Mouse (Mus musculus): ENCODE results near the gene Tmem144. TPM values are rescaled to one million over a fixed set of nuclear protein-coding genes. Genes with fewer than 3 reads are reported as not detected.

Gene Tmem144
- 1.6 and 1.8 TPM in 2 replicates for polyA plus RNA-seq (2015; fragmentation: Nextera tagmentation; extraction: Ambion mirVana)

DNA sequence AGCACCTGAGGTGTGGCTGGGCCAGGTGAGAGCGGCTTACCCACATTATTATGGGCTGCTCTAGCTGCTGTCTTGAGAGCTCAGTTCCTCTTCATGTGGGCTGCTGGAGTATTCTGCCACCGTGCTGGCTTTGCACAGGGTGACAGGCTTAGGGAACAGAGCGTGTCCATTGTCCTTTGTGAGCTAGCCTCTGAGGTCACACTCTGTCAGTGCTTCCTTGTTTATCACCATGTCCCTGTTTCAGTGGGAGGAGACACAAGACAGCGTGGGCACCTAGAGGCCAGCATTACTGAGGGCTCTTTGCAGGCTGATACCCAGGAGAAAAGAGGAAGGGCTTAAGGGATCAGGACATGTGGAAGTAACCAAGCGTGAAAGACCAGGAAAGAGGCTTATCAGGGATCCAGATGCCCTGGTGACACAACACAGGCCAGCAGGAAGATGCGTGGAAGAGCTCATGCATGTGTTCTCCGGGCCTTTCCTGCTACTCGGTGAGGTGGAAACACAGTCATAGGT, at the start of gene Tmem144:
Gene Tmem144, minus strand, starts transcription at position 120 of the 513 bp plus-strand sequence.
- Histone ChIP-seq H3K4me2 (replicated peaks) (no peak within 1 kb of the TSS), H3K4me3 (no peak within 1 kb of the TSS), H3K27ac (replicated peaks) (no peak within 1 kb of the TSS), H3K27me3 (no peaks in the 10 kb centered on the region), H3K36me3 (no peaks in the 10 kb centered on the region), H3K9me3 (no peaks in the 10 kb centered on the region), H3K4me1 (0 out of 2 replicates have a peak, but pooled peaks cover under 1% of the 10 kb centered on the region), H3K9ac (replicated peaks) (no peak within 1 kb of the TSS)
- ATAC-seq (replicated peaks): no peak
- WGBS: 46% methylated on average over 8 of the region's 8 CpGs

DNA sequence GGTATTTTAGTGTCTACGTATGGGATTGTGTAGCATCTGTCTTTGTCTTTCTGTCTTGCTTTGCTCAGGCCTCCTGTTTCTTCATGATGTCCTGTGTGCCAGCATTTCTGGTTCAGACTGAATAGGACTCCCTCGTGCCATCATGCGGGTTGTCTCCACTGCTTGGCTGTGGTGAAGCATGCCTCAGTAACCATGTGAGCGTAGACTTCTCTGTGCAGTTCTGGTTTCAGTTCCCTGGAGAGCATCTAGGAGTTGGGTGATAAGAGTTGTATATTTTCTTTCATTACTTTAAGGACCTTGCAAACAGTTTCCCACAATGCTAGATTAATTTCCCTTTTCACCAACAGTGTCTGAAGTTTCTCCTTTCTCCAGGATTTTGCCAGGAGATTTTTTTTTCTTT, 49.2 kb upstream of the Tmem144 start:
- ATAC-seq (replicated peaks): no peak
- no peak overlapping the region for H3K27ac ChIP-seq (replicated peaks)
- no peak overlapping the region for H3K4me3 ChIP-seq
- H3K36me3 ChIP-seq: no peaks in the 10 kb centered on the region
- no peaks in the 10 kb centered on the region for H3K9me3 ChIP-seq
- no peaks in the 10 kb centered on the region for H3K4me1 ChIP-seq
- H3K9ac ChIP-seq (replicated peaks): no peak overlapping the region
- 93% methylated on average over 4 of the region's 4 CpGs for WGBS
- H3K4me2 ChIP-seq (replicated peaks): no peak overlapping the region
- H3K27me3 ChIP-seq: no peaks in the 10 kb centered on the region

DNA sequence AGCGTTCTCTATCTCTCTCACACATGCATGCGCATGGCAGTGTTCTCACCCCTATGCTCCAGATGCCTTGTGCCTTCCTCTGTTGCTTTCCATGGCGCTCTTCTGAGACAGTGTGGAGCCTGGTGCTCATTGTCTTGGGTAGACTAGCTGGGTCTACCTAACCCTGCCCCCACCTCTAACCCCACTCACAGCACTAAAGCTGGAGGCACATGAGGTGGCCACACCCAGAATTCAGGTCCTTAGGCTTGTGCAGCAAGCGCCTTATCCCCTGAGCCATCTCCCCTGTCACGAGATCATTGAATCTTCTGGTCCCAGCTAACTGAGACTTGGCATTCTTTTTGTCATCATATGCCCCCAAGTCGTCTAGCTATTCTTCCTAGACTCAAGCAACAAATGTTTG, 48.7 kb upstream of the Tmem144 start:
- no peak overlapping the region for H3K27ac ChIP-seq (replicated peaks)
- H3K4me3 ChIP-seq: no peak overlapping the region
- H3K27me3 ChIP-seq: no peaks in the 10 kb centered on the region
- ATAC-seq (replicated peaks): no peak
- no peak overlapping the region for H3K4me2 ChIP-seq (replicated peaks)
- no peaks in the 10 kb centered on the region for H3K9me3 ChIP-seq
- no peaks in the 10 kb centered on the region for H3K36me3 ChIP-seq
- 93% methylated on average over 6 of the region's 6 CpGs for WGBS
- no peak overlapping the region for H3K9ac ChIP-seq (replicated peaks)
- H3K4me1 ChIP-seq: no peaks in the 10 kb centered on the region

DNA sequence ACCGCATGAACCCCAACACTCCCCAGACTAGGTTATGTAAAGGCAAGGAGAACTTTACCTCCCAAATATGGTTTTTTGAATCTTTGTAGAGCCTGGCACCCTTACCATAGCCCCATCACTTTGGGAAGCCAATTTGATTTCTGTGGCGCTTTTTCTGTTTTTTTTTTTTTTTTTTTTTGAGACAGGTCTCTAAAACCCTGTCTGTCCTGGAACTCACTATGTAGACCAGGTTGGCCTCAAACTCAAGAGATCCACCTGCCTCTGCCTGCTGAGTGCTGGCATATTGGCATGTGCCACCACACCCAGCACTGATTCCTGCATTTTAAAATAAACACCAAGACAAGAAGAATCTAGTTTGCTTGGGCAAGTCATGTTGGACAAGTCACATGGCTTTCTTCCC, 47.9 kb upstream of the Tmem144 start:
- no peak for ATAC-seq (replicated peaks)
- no peak overlapping the region for H3K9ac ChIP-seq (replicated peaks)
- no peak overlapping the region for H3K4me2 ChIP-seq (replicated peaks)
- no peak overlapping the region for H3K4me3 ChIP-seq
- H3K27me3 ChIP-seq: no peaks in the 10 kb centered on the region
- H3K9me3 ChIP-seq: no peaks in the 10 kb centered on the region
- no peaks in the 10 kb centered on the region for H3K4me1 ChIP-seq
- 100% methylated on average over 2 of the region's 2 CpGs for WGBS
- H3K27ac ChIP-seq (replicated peaks): no peak overlapping the region
- H3K36me3 ChIP-seq: no peaks in the 10 kb centered on the region

DNA sequence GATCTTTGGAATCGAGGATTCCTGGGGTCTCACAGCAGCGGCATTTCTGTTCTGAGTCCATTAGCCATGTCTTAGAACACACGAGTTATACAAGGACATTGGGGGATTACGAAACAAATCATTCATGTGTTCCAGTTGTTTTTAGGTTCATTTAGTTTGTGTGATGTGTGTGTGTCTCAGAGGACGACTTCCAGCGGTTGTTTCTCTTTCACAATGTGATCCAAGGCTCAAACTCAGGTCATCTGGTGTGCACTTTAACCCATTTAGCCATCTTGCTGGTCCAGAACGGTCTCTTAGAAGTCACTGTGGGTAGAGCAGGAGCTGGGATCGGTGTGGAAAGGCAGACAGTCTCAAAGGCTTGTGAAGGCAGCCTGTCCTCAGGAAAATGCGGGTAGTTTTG, 47.3 kb upstream of the Tmem144 start:
- no peak overlapping the region for H3K27ac ChIP-seq (replicated peaks)

DNA sequence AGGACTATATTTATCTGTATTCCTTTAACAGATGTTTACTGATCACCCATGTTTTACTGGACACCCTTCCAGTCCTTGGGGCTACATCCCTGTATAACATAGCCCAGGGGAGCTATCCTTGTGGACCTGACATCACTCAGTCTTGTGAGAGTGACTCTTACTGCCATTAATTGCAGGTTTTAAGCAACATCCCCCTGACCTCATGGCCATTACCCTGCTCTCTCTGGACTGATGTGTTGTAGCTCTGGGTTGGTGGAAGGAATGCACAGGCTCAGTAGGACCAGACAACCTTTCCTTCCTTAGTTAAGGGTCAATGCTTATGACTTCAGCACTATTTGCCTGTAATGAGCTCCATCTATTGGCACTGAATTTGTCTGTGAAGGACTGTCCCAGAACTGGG, 45.9 kb upstream of the Tmem144 start:
- no peaks in the 10 kb centered on the region for H3K9me3 ChIP-seq
- no peaks in the 10 kb centered on the region for H3K36me3 ChIP-seq
- ATAC-seq (replicated peaks): no peak
- no peak overlapping the region for H3K4me3 ChIP-seq
- H3K27ac ChIP-seq (replicated peaks): no peak overlapping the region
- no peak overlapping the region for H3K9ac ChIP-seq (replicated peaks)
- H3K4me1 ChIP-seq: no peaks in the 10 kb centered on the region
- H3K4me2 ChIP-seq (replicated peaks): no peak overlapping the region
- H3K27me3 ChIP-seq: no peaks in the 10 kb centered on the region

More for the DNA sequence above, 47.3 kb upstream of the Tmem144 start:
- WGBS: 81% methylated on average over 9 of the region's 9 CpGs
- Histone ChIP-seq H3K4me2 (replicated peaks) (no peak overlapping the region), H3K9me3 (no peaks in the 10 kb centered on the region), H3K9ac (replicated peaks) (no peak overlapping the region), H3K36me3 (no peaks in the 10 kb centered on the region), H3K4me3 (no peak overlapping the region), H3K4me1 (no peaks in the 10 kb centered on the region), H3K27me3 (no peaks in the 10 kb centered on the region)
- no peak for ATAC-seq (replicated peaks)

DNA sequence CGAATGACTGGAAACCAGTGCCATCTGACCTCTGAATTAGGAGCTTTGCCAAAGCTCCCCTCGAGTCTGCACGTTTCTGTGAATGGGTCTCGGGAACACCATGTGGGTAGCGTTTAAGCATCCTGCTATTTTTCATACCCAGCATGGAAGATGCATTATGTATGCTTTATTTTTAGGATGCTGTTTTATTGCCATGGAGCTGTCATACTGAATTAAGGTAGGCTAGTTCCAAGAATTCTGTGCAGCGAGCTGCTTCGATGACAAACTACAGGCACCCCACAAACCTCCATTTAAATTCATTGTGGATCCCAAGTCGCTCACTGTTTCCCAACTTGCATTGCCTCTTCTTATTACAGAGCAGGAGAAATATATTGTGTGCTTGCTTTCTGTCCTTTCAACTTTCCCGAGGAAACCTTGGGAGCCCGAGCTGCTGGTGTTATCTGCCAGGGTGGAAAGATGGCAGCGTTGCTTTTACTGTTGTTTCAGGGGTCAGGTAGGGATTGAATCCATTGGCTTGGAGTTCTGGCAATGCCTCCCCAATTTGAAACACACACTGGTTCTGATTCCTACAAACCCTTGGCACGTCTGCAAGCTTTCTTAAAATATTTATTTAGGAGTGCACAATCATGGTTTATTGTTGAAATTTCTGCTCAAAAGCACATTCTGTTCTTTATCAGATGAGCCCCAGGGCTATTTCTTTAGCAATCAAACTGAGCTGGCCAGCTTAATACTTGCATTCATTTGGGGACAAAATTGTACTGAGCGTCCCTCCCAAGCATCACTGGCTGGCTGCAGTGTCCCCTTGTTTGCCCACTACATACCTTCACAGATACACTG, 45.2 kb upstream of the Tmem144 start:
- Histone ChIP-seq H3K4me3 (no peak overlapping the region), H3K4me2 (replicated peaks) (no peak overlapping the region), H3K27ac (replicated peaks) (peak overlapping the region; percentile 34; the same call in 1 of the 2 replicates), H3K9me3 (no peaks in the 10 kb centered on the region), H3K36me3 (no peaks in the 10 kb centered on the region), H3K27me3 (no peaks in the 10 kb centered on the region), H3K9ac (replicated peaks) (no peak overlapping the region), H3K4me1 (no peaks in the 10 kb centered on the region)
- no peak; the same call in 1 of the 2 replicates for ATAC-seq (replicated peaks)
- WGBS: 73% methylated on average over 13 of the region's 13 CpGs

DNA sequence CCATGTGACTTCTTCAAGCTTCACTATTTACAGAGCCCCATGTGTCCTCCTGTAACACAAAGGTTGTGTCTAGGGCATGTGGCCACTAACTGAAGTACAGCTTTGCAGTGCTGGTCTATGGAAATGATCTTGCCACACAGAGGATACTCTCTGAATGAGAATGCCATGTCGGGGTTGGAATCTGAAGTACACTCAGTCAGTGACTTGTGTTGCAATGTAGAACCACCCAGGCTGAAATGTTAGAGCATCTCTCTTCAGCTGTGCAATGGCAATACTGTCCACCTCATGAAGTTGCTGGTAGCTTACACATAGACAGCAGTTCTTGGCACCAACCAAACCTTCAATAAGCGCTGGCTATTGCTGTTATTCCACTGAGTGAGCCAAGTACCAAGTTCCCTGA, 35.4 kb upstream of the Tmem144 start:
- ATAC-seq (replicated peaks): no peak
- no peak overlapping the region for H3K9ac ChIP-seq (replicated peaks)
- no peak overlapping the region for H3K4me2 ChIP-seq (replicated peaks)
- no peaks in the 10 kb centered on the region for H3K9me3 ChIP-seq
- WGBS: 86% methylated on average over 2 of the region's 2 CpGs
- H3K36me3 ChIP-seq: no peaks in the 10 kb centered on the region
- H3K4me3 ChIP-seq: no peak overlapping the region
- H3K4me1 ChIP-seq: peaks cover 5% of the 10 kb centered on the region; the same call in 1 of the 2 replicates
- no peak overlapping the region for H3K27ac ChIP-seq (replicated peaks)
- no peaks in the 10 kb centered on the region for H3K27me3 ChIP-seq

DNA sequence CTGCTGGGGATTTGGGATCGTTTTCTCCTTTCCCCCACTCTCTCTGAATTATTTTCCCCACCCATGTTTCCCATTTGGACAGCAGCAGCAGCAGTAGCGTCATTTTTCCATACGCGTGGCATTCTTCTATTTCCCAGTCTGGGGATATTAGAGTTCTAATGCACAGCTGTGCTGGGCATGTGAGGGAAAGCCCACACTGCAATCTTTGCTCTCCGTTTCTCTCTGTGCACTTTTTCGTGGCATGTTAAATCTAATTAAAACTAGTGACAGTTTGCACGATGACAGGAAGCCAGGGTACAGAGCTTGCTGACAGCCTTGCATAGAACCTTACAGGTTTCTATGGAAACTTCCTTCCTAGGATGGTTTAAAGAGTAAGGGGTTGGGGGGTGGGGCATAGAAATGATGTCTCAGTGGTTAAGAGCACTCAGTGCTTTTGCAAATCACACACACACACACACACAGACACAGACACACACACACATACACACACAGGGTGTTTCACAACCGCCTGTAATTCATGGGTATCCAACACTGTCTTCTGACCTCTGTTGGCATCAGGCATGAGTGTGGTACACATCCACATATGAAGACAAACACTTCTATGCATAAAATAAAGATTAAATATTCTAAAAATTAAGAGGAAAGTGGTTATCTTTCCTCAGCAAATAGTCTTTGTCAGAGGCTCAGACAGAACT, 34.7 kb upstream of the Tmem144 start:
- peak overlapping the region; percentile 72 for H3K27ac ChIP-seq (replicated peaks)
- no peaks in the 10 kb centered on the region for H3K9me3 ChIP-seq
- no peak overlapping the region for H3K9ac ChIP-seq (replicated peaks)

DNA sequence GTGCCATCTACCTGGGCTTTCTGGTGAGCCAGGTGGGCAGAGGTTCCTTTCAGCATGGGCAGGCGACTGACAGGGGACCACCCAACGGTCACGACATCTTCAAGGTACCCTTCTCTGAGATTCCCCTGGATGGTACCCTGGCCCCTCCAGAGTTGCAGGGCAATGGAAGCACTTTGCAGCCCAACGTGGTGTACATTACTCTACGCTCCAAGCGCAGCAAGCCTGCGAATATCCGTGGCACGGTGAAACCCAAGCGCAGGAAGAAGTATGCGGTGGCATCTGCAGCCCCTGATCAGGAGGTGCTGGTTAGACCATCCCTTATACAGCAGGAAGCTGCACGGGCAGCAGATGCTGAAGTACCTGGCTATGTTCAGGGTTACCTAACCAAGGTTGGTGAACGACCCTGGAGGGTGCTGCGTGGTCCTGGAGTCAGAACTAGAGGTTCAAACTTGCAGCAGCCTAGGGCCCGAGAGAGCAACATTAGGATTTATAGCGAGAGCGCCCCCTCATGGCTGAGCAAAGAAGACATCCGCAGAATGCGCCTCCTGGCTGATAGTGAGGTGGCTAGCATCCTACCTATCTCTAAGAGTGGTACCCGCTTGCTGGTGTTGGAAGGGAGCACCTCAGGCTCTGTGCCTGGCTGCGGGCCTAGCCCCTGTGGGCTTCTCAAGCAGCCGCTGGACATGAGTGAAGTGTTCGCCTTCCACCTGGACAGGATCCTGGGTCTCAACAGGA, 34.0 kb upstream of the Tmem144 start:
- Histone ChIP-seq H3K4me2 (replicated peaks) (no peak overlapping the region), H3K4me3 (no peak overlapping the region)
- 92% methylated on average over 23 of the region's 23 CpGs for WGBS

More for the DNA sequence above, 34.7 kb upstream of the Tmem144 start:
- 64% methylated on average over 8 of the region's 8 CpGs for WGBS
- H3K4me1 ChIP-seq: peaks cover 5% of the 10 kb centered on the region; the same call in 1 of the 2 replicates
- ATAC-seq (replicated peaks): peak; percentile 69
- H3K4me2 ChIP-seq (replicated peaks): no peak overlapping the region
- no peaks in the 10 kb centered on the region for H3K36me3 ChIP-seq
- H3K4me3 ChIP-seq: no peak overlapping the region
- H3K27me3 ChIP-seq: no peaks in the 10 kb centered on the region

DNA sequence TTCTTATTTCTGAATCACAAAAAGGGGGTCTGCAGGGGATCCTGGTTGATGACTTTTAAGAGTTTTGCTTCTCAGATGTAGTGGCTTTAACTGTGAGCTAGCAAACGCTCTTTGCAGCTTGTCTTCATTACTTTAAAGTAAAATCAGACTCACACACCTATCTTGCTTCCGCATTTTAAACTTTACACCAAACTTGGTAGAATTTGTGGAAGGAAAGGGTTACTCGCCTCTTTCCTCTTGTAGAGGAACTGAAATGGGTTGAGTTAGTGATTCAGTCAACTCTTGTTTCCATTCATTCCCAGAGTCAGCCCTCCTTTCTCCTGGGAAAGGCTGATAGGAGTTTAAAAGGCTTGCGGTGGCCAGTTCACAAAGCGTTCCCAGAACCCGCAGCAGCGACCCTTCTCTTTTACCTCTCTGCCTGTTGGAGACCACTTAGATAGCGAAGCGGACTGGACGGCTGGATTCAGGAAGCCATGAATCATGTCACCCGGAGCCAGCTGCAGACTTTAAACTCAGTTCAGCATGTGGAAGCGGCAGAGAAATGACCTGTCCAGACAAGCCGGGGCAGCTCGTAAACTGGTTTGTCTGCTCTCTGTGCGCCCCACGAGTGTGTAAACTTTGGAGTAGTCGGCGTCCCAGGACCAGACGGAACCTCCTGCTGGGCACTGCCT, 33.2 kb upstream of the Tmem144 start:
- Histone ChIP-seq H3K36me3 (no peaks in the 10 kb centered on the region), H3K4me3 (no peak overlapping the region), H3K4me2 (replicated peaks) (no peak overlapping the region), H3K27me3 (no peaks in the 10 kb centered on the region), H3K9me3 (no peaks in the 10 kb centered on the region), H3K4me1 (peaks cover 5% of the 10 kb centered on the region; the same call in 1 of the 2 replicates), H3K9ac (replicated peaks) (no peak overlapping the region), H3K27ac (replicated peaks) (no peak overlapping the region)
- 76% methylated on average over 19 of the region's 19 CpGs for WGBS
- no peak for ATAC-seq (replicated peaks)

More for the DNA sequence above, 34.0 kb upstream of the Tmem144 start:
- H3K9ac ChIP-seq (replicated peaks): no peak overlapping the region
- 0 out of 2 replicates have a peak, but pooled peaks have one; percentile 57 for ATAC-seq (replicated peaks)
- no peaks in the 10 kb centered on the region for H3K36me3 ChIP-seq
- peak overlapping the region; percentile 72 for H3K27ac ChIP-seq (replicated peaks)
- peaks cover 5% of the 10 kb centered on the region; the same call in 1 of the 2 replicates for H3K4me1 ChIP-seq
- H3K9me3 ChIP-seq: no peaks in the 10 kb centered on the region
- no peaks in the 10 kb centered on the region for H3K27me3 ChIP-seq

All from forebrain, embryonic 15.5 days (tissue).